Mouse (Mus musculus) 3T3-L1 (cell line): Measurements from ENCODE around the gene Adgra1.

Experiments
- DNase-seq: peaks from one replicate; pipeline ENCODE4 v3.0.0-alpha.2; 2015; ENCODE audit warnings: low read depth, low spot score

Adgra1 gene

DNA sequence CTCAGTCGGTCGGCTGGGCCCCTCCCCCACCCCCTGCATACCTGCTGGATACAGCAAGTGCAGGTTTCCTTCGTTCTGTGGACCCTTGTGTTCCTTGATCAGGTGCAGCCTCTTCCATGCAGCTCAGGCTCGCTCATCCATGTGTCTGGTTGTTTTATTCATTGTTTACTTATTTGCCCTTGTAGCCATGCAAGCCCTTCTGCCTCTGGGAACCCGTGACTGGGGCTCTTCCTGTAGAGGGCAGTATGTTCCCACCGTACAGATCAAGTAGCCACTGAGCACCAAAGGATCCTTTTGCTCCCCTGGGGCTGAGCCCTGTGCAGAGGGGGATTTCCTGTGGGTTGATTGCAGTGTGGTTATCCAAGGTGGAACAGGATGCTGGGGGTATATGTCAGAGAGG, 71.7 kb downstream of the Adgra1 start:
- peak; percentile 61 for DNase-seq

DNA sequence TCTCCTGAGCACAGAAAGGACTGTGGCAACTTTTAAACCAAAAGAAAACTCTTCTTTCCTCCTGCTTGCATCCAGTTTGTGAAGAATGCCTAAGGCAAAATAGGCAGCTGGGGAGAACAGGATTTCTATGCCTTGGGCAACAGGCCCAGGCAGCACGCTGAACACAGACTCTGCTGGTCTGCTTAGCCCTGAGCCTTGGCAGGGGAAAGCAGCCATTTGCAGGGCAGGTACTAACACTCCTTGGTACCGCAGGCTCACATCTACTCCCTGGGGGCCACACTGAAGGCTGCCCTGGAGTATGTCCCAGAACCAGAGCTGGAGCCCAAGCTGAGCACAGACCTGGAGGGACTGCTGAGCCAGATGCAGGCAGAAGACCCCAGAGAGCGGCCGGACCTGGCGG, 74.2 kb downstream of the Adgra1 start:
- DNase-seq: peak; percentile 24

DNA sequence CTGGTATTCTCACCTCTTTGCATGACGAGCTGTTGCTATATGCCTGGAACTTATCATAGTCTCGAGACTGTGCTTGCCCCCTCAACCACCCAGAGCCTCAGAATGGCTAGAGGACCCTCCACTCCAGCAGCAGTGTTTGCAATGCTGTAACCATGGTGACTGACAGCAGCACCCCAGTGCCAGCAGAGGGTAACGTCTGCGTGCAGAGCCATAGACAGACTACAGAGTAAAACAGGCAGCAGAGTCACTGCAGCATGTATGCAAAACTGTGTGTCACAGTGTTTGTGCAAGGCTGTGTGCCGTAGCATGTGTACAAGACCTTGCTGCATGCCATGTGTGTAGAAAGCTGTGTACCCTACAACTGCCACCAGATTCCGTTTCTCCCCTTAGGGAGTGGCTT, 75.5 kb downstream of the Adgra1 start:
- no peak for DNase-seq

DNA sequence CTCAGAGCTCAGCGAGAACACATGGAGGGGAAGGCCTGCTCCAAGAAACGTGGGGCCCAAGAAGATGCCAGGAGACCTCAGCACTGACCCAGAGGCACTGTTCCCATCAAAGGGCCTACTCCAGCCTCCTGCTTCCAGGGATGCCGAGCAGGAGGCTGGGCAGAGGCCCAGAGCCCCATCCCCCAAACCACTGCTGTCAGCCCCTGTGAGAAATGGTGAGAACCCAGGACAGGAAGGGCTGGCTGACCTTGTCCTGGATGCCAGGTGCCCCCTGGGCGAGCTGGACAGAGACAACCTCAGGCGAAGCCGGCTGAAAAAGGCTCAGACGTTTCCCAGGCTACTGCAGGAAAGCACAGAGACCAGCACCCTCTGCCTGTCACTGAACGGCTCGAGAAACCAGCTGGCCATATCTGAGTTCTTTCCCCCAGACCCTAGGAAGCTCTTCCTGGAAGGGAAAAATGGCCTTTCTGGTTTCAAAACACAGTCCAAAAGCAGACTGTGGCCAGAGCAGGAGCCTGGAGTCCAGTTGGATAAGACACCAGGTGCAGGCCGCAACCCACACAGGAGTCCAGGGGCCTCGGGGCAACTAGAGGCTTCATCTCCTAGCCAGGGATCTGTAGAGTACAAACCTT, 76.3 kb downstream of the Adgra1 start:
- no peak for DNase-seq

DNA sequence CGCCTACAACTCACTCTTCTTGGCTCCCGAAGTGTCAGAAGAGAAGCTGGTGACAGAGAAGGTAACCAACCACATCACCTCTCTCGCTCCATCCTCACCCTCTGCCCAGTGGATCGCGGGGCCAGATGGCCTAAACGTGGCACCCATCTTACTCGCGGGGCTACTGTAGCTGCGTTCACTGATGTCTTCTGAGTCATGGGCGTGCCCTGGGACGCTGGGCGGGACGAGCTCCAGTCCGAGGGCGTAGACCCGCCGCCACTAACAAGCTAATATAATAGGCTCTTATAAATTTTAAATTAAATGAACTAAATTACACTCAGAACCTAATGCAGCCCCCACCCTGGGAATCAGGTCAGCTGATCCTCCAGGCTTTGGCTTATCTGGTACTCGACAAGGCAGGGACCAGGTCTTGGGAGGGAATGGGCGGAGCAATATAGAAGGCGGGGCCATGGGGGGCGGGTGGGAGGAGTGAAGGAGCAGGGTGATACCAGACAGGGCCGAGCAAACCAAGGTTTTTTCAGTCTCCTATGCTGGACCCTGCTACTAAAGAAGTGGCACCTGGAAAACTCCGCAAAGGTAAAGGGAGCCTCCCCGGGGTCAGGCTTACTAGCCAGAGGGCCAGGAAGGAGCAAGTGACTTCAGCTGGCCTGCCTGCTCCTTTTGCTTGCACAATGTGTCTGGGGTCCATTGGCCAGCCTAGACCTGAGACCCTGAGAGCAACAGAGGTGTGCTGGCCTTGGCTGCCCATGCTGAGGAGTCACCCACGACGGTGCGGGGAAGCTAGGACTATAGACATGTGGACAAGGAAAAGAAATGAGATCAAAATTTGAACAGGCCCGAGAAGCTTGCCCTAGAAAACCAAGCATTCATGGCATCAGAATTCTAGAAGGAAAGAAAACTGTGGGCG, 80.4 kb downstream of the Adgra1 start:
- DNase-seq: no peak

DNA sequence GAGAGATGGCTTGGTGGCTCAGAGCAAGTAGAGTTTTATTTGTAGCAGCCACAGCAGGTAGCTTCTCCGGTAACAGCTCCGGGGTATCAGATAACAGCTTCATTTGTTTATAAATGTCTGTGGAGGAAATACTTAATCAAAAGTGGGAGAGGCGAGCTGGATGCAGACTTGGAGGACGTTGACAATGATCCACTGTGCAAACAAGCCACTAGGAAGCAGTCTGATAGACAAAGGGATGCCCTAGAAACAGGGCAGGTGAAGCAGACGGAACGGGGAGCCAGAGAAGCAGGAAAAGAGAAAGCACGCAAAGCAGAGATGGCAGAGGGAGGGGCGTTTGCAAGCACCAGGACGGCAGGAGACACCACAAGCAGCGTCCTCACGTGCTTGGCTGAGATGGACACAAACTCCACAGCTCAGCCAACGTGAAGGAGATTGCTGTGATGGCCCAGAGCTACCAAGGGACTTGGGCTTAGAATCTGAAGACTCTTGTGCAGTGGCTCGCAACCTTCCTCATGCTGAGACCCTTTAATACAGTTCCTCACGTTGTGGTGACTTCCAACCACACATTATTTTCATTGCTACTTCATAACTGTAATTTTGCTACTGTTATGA, 81.8 kb downstream of the Adgra1 start:
- DNase-seq: no peak

DNA sequence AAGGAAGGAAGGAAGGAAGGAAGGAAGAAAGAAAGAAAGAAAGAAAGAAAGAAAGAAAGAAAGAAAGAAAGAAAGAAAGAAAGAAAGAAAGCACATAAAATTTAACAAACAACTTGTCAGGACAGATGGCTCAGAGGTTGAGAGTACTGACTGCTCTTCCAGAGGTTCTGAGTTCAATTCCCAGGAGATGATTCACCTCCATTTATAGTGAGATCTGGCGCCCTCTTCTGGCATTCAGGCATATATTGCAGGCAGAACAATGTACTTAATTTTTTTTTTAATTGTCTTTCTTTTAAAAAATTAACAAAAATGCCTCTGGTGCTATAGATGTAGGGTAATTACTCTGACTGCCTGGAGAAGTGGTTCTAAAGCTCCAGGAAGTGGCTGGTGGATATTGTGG, 82.4 kb downstream of the Adgra1 start:
- peak; percentile 31 for DNase-seq

DNA sequence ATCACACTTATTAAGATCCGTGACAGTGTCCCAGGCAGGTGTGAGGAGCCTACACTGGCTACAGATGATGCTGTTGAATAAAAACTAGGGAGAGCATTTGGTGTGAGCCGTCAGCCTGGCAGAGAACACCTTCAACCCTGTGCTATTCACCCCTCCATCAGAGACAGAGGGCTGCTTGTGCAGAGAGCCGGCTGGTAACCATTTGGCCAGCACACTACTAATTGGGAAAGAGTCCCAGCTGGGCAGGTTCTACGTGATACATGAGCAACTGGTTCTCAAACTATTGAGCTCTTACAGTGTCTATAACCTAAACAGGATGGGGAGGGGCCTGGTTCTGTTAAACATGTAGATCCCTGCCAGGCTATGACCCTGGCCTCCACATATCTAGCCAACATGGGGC, 84.3 kb downstream of the Adgra1 start:
- DNase-seq: no peak
